Mouse (Mus musculus) cerebellum, postnatal 10 days (tissue): ENCODE data around the gene Pced1b.
"Not testable (repeated sequence)": the region's sequence is repeated elsewhere in the genome, so short reads cannot be mapped to it uniquely, and the experiment has no call there.

ENCODE experiments used
- DNase-seq, 2 experiments: peaks; one replicate each; pipeline ENCODE4 v3.0.0; 2021; ENCODE audit warnings: mixed read lengths in 2 of 2

Gene Pced1b

DNA sequence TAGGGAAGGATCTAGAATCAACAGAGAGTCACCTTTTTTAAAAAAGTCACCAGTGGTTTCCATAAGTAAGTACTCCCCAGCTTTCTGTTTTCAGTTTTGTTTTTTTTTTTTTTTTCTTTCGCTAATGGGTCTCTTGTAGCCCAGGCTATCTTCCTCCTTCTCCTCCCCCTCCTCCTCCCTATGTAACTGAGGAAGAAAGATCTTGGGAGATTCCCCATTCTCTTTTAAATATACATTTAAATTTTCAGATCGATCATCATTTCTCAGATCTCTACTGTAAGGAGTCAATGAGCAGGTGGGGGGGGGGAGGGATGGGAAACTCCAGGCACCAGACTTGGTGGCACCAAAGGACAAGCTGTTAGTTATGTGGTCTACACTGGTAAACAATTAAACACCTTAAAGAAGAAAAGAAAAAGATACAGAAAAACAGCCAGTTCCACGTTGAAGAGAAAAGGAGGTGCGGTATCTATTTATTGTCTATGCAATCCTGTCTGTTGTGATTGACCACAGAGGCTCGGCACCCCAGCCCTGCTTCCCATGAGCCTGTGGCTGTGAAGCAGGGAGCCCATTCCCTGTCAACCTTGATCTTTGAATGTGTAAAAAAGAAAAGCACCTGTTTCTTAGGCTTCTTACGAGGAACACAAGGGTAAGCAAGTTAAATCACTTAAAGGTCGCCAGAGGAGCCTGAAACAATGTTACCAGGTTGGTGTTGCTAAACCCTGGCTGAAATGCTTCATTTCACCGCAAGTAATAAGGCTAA lies 127.4 kb downstream of the Pced1b start:
- DNase-seq: no peak

DNA sequence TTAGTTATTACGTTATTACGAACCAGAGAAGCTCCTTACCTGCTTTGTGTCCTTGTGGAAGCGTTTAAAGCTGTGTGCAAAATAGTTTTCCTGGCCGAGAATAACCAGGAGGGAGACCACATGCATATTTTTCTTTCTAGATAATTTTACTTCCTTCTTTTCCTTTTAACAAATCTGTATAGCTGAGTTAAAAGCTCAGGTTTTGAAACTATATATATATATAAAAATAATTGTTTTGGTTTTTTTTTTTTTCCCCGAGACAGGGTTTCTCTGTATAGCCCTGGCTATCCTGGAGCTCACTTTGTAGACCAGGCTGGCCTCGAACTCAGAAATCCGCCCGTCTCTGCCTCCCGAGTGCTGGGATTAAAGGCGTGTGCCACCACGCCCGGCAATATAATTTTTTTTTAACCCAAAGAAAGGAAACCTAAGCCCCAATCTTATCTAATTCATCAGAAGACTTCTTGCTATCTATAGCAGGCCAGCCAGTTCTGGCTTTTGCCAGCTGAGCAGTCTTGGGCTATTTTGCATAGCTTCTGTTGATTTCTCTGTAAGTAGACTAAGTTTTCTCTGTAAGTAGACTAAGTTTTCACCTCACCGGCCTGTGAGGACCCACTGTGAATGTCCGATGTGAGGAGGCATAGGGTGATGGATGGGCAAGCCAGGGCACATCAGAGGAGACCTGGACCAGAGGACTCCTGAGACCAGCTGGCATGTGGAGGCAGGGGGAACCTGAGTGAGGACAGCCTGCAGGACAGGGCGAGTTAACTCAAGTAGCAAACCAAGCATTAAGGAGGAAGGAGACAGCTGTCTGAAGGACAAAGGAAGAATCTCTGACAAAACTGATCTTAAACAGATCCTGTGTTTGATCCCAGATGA lies 128.2 kb downstream of the Pced1b start:
- DNase-seq: no peak

DNA sequence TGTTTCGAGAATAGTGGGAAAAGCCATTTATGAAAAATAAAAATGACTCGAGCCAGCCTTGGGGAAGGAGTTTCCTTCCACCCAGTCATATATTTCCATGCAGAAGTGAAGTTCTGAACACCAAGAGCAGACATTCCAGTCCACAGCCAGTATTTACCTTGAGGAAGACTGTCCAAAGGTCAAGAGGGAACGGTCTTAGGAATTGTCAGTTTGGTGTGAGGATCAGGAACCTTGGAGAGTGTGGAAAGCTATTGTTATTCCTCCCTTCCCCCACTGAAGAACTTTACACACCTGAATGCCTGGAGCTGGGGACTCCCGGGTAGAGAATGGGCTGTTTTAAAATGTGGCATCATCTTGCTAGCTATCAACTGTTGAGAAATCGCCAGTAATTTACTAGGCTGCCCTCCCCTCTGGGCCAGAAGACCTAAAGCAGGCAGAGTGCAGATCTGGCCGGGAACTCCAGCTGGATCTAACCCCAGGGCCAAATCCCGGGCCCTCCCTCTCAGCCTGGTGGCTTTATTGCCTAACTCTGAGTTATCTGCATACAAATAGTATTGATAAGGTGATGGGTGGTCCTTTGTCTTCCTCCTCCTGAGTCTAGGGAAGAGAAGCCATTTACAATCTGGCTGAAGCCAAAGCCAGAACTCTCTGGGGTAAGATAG lies 129.3 kb downstream of the Pced1b start:
- DNase-seq: no peak

DNA sequence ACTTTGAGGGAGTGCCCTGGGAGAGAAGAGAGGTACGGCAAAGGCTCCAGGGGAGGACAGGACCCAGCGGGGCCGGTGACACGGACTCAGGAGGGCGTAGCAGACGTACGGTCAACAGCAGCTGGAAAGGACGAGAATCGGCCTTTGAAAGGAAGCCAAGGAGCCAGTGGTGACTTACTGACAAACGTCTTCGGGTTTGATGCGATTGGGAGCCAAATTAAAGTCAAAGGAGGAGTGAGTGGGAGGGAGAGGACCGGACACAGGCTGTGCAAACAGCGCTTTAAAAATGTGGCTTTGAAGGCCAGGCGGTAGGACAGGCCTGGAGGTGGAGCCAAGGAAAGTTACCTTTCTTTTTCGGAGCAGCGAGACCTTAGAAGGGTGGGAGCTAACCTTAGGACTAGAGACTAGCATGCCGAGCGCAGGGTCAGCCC lies 129.9 kb downstream of the Pced1b start:
- DNase-seq: no peak

DNA sequence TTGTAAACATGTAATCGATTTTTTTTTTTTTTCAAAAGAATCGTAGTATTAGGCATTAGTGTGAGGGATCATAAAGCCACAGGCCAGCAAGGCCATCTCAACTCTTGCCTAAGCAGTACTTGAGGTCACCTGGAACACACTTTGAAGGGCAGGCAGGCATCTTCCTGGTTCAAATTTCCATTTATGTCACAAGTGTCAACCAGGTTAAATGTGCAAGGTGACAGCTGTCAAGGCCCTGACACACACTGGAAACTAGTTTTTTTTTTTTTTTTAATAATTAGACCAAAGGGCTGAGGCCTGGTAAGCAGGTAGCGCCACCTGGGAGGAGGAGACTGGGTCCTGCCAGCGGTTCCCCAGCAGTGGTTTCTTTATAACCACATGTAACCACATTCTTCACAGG lies 131.2 kb downstream of the Pced1b start:
- no peak for DNase-seq

DNA sequence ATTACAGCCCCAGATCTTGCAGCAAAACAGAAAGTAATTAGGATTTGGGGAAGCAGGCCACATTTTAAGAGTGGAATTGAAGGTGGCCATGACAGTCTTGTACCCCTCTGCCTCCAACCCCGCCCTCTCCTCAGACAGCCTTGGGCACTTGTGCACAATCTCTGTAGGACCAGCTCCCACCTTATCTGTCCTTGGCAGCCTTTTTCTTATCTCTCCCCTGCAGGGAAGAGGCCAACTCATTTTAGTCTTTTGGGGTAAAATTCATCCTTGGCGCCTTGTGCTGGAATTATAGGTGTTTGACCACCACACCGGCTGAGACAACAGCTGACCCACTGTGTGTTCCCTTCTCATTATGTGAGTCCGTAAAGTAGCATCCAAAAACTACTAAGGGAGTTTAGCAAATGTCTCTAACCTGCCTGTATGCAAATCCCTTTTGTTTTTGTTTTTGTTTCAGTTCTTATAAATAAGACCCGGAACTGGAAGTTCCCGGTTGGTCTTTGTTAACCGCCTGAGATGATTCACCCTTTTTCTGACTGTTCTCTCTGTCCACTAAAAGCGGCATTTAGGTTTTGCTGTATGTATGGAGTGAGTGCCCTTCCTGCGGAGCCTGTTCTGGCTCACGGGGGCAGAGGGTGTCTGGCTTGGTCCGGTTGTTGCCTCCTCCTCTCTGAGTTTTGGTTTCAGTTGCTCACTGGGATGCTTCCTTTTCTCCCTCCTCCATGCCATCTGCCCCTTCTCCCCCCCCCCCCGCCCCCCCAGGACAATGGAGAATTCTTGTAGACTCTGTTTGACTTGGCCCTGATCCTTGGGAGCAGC lies 132.8 kb downstream of the Pced1b start:
- DNase-seq: no peak

DNA sequence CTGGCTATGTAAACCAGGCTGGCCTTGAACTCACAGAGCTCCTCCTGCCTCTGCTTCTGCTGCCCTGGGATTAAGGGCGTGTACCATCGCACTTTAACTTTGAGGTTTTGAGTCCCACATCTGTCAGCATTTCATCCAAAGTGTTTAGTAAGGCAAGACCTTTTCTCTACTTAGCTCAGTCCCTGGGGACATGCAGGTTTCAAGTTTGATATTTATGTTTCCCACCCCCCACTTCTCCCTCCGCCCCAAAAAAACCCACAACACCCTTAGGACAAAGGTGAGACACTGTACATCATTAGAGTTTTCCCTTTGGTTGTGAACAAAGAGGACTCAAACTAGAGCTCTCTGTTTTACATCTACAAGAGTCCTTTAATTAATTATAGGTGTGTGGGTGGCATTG lies 135.7 kb downstream of the Pced1b start:
- no peak for DNase-seq

DNA sequence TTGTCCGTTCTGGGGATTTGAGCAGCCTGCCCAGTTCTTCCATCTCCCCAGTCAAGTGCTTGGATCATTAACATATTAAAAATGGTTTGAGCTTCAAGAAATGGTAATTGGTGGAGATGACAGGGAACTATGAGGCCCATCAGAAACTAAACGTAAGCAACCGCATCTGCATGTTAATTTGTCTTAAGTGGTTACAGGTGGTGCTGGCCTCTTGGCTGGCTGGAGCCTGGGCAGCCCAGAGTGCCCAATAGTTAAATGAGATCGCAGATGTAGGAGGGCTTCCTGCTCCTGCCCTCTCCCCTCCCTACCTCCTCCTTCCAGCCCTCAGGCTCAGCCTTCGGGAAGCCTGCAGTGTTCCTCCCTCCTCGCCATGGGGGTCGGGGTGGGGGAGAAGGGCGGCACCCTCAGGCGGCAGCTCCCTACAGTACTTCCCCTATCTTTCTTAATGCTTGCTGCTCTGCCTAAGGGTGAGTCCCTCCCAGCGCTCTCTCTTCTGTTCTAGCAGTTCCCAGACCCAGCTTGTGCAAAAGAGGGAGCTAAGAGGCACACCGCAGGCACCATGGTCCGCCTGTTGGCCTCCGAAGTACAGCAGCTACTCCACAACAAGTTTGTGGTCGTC lies 136.7 kb downstream of the Pced1b start:
- no peak for DNase-seq

DNA sequence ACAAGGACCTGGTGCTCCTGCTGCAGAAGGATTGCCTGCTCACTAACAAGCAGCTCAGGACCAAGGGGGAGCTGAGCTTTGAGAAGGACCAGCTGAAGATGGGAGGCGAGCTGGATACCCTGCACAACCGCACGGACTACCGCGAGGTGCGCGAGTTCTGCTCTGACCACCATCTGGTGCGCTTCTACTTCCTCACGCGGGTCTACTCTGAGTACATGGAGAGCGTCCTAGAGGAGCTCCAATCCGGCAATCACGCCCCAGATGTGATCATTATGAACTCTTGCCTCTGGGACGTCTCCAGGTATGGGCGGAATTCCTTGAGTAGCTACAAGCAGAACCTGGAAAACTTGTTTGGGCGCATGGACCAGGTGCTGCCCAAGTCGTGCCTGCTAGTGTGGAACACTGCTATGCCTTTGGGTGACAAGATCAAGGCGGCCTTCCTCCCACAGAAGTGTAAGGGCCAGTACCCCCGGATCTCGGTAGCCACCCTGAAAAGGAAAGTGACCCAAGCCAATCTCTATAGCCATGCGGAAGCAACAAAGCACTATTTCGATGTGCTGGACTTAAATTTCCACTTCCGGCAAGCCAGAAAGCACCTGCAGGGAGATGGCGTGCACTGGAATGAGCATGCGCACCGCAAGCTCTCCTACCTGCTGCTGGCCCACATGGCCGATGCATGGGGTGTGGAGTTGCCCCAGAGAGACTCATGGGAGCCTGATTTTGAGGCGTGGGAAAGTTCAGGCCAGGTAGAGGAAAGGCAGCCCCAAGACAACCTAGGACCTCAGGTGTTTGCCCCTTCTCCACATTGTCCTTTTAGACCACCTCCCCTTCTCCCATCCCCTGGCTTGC lies 137.5 kb downstream of the Pced1b start:
- DNase-seq: no peak

DNA sequence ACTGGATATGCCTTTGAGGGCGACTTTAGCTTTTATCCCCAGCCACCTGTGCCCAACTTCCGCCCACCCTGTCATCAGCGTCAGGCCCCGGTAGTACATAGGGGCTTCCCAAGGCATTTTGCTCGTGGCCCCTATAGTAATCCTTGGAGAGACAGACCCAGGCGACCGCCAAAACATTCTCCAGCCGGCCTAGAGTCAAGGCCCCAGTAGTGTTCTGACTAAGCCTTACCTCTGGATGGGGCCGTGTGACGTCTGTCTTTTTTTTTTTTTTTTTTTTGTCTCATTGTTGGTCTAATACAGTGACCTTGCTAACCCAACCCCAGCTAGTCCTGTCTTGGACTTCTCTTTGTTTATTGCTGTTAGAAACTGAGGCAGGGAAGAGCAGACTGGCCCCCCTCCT lies 138.3 kb downstream of the Pced1b start:
- DNase-seq: not testable (repeated sequence)

DNA sequence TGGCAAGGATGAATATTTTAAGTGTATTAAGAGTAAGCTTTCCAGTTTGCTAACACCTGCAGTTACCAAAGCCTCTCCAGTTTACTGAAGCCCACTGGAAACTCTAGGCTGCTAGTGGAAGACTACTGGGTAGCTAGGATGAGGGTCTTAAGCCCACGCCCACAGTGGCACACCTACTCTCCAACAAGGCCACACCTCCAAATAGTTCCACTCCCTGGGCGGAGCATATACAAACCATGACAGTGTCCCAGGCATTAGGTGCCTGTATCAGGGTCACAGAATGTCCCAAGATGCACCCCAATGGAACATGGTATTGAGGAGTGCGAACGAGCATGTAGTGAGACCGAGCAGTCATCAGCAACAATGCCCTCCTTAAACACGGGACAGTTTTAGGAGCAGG lies 140.9 kb downstream of the Pced1b start:
- DNase-seq: no peak

DNA sequence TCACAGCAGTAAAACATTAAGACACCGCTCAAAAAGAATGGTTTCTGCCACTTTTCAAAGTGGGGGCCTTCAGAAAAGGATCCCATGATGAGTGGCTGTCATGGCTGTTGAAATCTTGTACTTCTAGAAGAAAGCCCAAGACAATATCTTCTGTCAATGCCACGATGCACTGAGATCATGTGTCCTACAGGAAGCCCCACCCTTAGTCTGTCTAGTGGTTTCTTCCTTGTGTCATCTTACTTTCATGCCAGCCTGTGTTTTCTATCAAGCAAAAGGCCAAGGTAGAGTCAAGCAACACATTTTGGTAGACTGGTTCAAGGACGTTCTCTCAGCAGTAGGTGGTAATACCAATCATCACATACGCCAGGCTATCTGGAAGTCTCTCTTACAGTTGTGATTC lies 142.7 kb downstream of the Pced1b start:
- DNase-seq: no peak

DNA sequence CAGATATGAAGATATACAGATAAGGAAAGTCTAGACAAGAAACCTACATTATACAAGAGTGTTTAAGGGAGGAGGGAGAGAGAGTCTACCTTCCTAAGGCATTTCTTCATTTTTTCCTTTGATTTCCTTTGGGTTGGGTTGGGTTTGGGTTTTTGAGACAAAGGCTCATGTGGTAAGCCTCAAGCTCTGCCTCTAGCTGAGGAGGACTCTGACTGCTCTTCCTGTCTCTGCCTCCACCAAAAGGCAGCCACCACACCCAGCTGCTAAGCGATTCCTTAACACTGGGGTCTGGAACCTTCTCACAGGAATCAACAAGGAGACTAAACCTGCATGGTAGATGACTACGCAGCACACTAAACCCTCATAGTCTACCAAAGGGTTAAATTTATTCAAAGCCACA lies 143.9 kb downstream of the Pced1b start:
- no peak for DNase-seq

DNA sequence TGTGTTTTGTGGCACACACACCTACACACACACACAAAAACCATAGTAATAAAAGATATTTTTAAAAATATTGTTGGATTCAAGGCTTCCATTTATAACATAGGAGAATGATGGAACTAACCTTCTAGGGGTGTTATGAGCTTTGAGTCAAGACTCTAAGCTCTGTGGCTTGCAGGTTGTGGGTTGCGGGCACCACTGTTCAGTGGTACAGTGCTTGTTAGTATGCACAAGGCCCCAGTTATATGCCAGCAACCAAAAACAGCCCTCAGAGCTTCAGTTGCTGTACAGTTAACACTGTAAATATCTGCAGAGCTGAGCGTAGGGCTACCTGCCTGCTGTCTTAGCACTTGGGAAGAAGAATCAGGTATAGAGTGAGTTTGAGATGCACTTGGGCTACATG lies 144.5 kb downstream of the Pced1b start:
- DNase-seq: no peak

DNA sequence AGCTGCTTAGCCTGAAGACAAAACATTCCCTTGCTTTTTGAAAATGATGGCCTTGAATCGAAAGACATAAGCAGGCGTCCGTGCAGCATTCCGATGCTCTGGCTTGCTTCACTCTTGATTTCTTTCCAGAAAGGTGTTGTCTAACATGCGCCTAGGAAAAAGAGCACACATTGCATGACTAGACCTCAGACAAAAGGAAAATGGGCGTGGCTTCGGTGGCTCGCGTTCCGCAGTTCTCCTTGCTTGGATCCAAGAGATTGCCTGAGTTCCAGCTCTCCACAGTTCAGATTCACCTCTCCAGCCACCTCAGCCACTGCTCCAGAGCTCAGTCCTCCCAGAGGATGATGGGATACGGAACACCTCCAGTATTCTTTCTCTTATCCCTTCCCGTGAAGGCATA lies 147.7 kb downstream of the Pced1b start:
- no peak for DNase-seq

DNA sequence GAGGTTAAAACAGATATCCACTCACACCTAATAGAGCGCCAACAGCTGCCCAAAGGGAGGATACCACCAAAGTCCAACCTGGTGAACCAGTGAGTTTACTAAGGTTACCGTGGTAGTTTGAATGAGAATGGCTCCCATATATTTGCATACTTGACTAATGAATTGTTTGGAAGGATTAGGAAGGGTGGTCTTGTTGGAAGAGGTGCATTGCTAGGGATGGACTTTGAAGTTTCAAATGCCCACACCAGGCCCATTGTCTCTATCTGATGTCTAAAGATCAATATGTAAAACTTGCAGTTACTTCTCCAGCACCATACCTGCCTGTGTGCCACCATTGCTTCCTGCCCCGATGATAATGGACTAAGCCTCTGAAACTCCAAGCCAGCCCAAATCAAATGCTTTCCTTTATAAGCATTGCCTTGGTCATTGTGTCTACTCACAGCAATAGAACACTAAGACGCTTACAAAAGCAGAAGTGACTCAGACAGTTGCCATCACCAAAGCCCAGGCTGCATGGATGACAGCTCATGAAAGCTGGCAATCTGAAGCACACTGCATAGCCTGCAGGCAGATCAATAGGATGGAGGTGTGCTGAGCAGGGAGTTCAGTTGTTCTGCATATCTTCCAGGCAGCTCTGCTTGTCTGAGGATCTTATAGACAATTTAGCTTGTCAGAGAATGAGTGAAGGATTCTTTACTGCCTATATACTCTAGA lies 149.8 kb downstream of the Pced1b start:
- DNase-seq: no peak

DNA sequence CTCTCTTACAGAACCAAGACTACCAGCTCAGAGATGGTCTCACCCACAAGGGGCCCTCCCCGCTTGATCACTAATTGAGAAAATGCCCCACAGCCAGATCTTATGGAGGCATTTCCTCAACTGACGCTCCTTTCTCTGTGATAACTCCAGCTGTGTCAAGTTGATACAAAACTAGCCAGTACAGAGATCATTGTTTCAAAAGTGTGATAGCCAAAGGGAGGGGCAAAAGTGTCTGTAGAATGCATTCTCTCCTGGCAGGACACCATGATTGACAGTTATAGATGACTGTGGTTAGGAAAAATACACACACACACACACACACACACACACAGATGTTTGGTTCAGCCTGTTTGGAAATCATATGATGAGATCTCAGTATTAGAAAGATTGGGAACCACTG lies 150.9 kb downstream of the Pced1b start:
- DNase-seq: no peak

DNA sequence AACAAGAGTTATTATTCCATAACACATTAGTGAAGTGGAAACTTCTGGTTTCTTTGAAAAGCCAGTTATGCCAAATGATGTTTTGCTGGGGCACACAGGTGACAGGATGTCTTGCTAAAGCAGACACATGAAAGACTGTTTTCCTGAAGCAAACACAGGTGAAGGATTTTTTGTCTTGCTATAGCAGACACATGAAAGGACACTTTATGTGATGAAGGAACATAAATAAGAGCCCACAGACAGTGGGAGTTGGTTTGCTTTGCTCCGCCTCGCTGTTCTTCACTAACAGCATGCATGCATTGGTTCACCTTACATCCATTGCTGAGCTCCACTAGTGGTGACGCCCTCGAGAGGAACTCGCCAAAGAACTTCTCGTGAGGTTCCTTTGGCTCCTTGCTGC lies 154.0 kb downstream of the Pced1b start:
- DNase-seq: no peak

DNA sequence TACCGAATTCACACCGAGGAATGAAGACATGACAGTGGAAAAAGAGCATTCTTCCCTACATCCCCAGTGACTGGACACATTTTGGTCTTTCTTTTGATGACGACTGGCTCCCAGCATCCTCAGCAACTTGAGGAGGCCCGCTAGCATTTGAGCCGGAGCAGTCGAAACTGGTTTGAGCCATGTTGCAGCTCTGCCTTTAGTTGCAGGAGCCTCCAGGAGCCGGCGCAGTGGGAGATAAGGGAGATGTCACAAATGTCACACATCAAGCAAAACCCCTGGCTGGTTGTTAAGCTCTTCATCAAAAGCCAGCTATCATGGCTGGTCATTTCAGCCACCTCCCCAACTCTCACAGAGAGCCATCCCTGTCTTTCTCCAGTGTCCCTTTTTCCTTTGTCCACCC lies 157.6 kb downstream of the Pced1b start:
- no peak for DNase-seq

DNA sequence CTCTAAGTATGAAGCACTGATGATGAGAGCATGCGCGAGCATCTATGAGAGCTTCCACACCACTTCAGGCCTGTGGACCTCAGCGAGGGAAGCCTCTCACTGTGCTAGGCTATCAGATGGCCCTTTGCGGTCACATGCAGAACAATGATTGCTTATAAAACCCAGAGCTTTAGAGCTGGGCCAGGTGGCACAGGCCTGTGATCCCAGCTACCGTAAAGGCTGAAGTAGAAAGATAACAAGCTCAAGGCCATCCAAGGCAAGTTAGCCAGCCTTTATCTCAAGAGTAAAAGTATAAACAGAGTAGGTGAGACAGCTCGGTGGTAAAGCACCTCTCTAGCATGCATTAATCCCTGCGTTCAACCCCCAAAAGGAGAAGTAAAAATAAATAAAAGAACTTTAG lies 158.1 kb downstream of the Pced1b start:
- DNase-seq: no peak

DNA sequence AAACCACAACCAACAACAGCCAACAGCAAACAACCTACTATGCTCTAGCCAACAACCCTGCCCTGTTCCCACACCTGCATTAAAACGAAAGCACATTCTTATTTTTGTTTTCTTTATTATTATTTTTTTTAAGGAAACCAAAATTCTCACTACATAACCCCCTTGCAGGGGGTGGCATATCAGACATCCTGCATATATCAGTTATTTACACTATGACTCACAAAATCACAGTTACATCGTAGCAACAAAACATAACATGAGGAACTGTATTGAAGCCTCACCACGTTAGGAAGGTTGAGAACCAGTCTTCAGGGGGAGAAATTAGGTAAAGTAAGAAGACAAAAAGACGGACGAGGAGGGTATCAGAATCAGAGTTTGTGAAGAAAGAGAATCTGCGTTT lies 159.2 kb downstream of the Pced1b start:
- DNase-seq: no peak
